Mouse (Mus musculus) cerebellum, adult 18-20 months (tissue): ENCODE measurements around the gene Cactin.

ENCODE experiments used
- DNase-seq, 2 experiments: peaks; one replicate each; pipeline ENCODE4 v3.0.0; 2021

Gene Cactin

GRCm38 (mm10) chr10:81344421-81345161, 23.7 kb downstream of the Cactin start:
- no peak for DNase-seq

- no peak for DNase-seq
These were observed 24.2 kb downstream of the Cactin start for GRCm38 (mm10) chr10:81345162-81345534.

GRCm38 (mm10) chr10:81346453-81347067, 25.7 kb downstream of the Cactin start:
- no peak for DNase-seq

GRCm38 (mm10) chr10:81349146-81349545, 28.2 kb downstream of the Cactin start:
- no peak for DNase-seq

GRCm38 (mm10) chr10:81349961-81350350, 29.1 kb downstream of the Cactin start:
- DNase-seq, result no peak

GRCm38 (mm10) chr10:81350351-81351063, 29.6 kb downstream of the Cactin start, which contains the start of gene Hmg20b:
Gene Hmg20b (minus strand): TSS chr10:81350480.
- peak; percentile 99 to 100 for DNase-seq

- DNase-seq, result no peak
These were observed 30.9 kb downstream of the Cactin start for GRCm38 (mm10) chr10:81351678-81352291.

GRCm38 (mm10) chr10:81354738-81355477, 34.0 kb downstream of the Cactin start:
- DNase-seq, result no peak

GRCm38 (mm10) chr10:81355533-81355932, 34.6 kb downstream of the Cactin start:
- no peak for DNase-seq

- DNase-seq, result no peak
These were observed 35.6 kb downstream of the Cactin start for GRCm38 (mm10) chr10:81356352-81356990.

GRCm38 (mm10) chr10:81356991-81357844, 36.3 kb downstream of the Cactin start, which contains the start of gene Mfsd12:
Gene Mfsd12 (plus strand): TSS chr10:81357491.
- peak; percentile 93 to 96 for DNase-seq

- DNase-seq, result no peak
These were observed 37.3 kb downstream of the Cactin start for GRCm38 (mm10) chr10:81358209-81358608.

- DNase-seq, result no peak
These were observed 37.9 kb downstream of the Cactin start for GRCm38 (mm10) chr10:81358841-81359240.

- DNase-seq, result no peak
These were observed 39.8 kb downstream of the Cactin start for GRCm38 (mm10) chr10:81360721-81361120.

GRCm38 (mm10) chr10:81362336-81362949, 41.5 kb downstream of the Cactin start:
- no peak for DNase-seq

GRCm38 (mm10) chr10:81363436-81364346, 42.8 kb downstream of the Cactin start:
- DNase-seq, result no peak

GRCm38 (mm10) chr10:81364666-81365065, 43.8 kb downstream of the Cactin start:
- DNase-seq, result no peak

GRCm38 (mm10) chr10:81365073-81365472, 44.2 kb downstream of the Cactin start:
- no peak for DNase-seq
